Mouse (Mus musculus): ENCODE measurements at regions not wholly inside any gene's neighbourhood (a gene's known extent, or its start where the extent isn't known, plus 50 kb on each side); places are given as distances from the start of the nearest gene placed in this dataset.

GRCm38 (mm10) chr3:149112878-149113277 lies 122.5 kb upstream of the Adgrl2 start:
- TF ChIP-seq POLR2A (IDR thresholded peaks at IDR 0.05; ENCODE audit: insufficient read depth, low read length) (no peak), EP300 (IDR thresholded peaks at IDR 0.05; ENCODE audit: insufficient read depth, low read depth, low read length) (no peak), CTCF (IDR thresholded peaks at IDR 0.05; ENCODE audit: low read depth, low read length) (no peak)
- H3K27ac ChIP-seq (ENCODE audit: insufficient read depth, low read length) = no peak overlapping the region

GRCm38 (mm10) chr3:149111529-149112439 lies 121.4 kb upstream of the Adgrl2 start:
- Histone ChIP-seq H3K36me3 (ENCODE audit: control insufficient read depth, insufficient read depth, low read length, poor library complexity, severe bottlenecking) (no peaks in the 10 kb centered on the region), H3K9ac (ENCODE audit: low read depth, poor library complexity, severe bottlenecking) (no peak overlapping the region), H3K4me1 (ENCODE audit: control insufficient read depth, insufficient read depth, low read length) (peaks cover 12% of the 10 kb centered on the region), H3K9me3 (replicated peaks; ENCODE audit: control insufficient read depth, insufficient read depth, low read length, poor library complexity, severe bottlenecking) (no peaks in the 10 kb centered on the region), H3K4me3 (ENCODE audit: low read depth, low read length) (0 out of 2 replicates have a peak overlapping the region, but pooled peaks have one; percentile 23), H3K27me3 (ENCODE audit: control insufficient read depth, insufficient read depth, low read length, poor library complexity, severe bottlenecking) (no peaks in the 10 kb centered on the region), H3K27ac (ENCODE audit: insufficient read depth, low read length) (peak overlapping the region; percentile 41)
- TF ChIP-seq EP300 (IDR thresholded peaks at IDR 0.05; ENCODE audit: insufficient read depth, low read depth, low read length) = 0 out of 2 replicates have a peak, but pooled peaks have one; percentile 4
- no peak for TF ChIP-seq CTCF (IDR thresholded peaks at IDR 0.05; ENCODE audit: low read depth, low read length)

More at GRCm38 (mm10) chr3:149112878-149113277, 122.5 kb upstream of the Adgrl2 start:
- no peaks in the 10 kb centered on the region for H3K36me3 ChIP-seq (ENCODE audit: control insufficient read depth, insufficient read depth, low read length, poor library complexity, severe bottlenecking)
- no peak overlapping the region for H3K4me3 ChIP-seq (ENCODE audit: low read depth, low read length)
- H3K9me3 ChIP-seq (replicated peaks; ENCODE audit: control insufficient read depth, insufficient read depth, low read length, poor library complexity, severe bottlenecking) = no peaks in the 10 kb centered on the region
- no peak overlapping the region for H3K9ac ChIP-seq (ENCODE audit: low read depth, poor library complexity, severe bottlenecking)
- no peaks in the 10 kb centered on the region for H3K27me3 ChIP-seq (ENCODE audit: control insufficient read depth, insufficient read depth, low read length, poor library complexity, severe bottlenecking)
- H3K4me1 ChIP-seq (ENCODE audit: control insufficient read depth, insufficient read depth, low read length) = peaks cover 15% of the 10 kb centered on the region

GRCm38 (mm10) chr3:149110831-149111230 lies 120.5 kb upstream of the Adgrl2 start:
- Histone ChIP-seq H3K27me3 (ENCODE audit: control insufficient read depth, insufficient read depth, low read length, poor library complexity, severe bottlenecking) (no peaks in the 10 kb centered on the region), H3K36me3 (ENCODE audit: control insufficient read depth, insufficient read depth, low read length, poor library complexity, severe bottlenecking) (no peaks in the 10 kb centered on the region), H3K9me3 (replicated peaks; ENCODE audit: control insufficient read depth, insufficient read depth, low read length, poor library complexity, severe bottlenecking) (no peaks in the 10 kb centered on the region), H3K4me1 (ENCODE audit: control insufficient read depth, insufficient read depth, low read length) (peaks cover 12% of the 10 kb centered on the region), H3K9ac (ENCODE audit: low read depth, poor library complexity, severe bottlenecking) (no peak overlapping the region), H3K4me3 (ENCODE audit: low read depth, low read length) (no peak overlapping the region), H3K27ac (ENCODE audit: insufficient read depth, low read length) (no peak overlapping the region)
- TF ChIP-seq POLR2A (IDR thresholded peaks at IDR 0.05; ENCODE audit: insufficient read depth, low read length) = no peak
- no peak for TF ChIP-seq CTCF (IDR thresholded peaks at IDR 0.05; ENCODE audit: low read depth, low read length)
- TF ChIP-seq EP300 (IDR thresholded peaks at IDR 0.05; ENCODE audit: insufficient read depth, low read depth, low read length) = no peak

- no peaks in the 10 kb centered on the region; the same call in 1 of the 2 replicates for H3K27me3 ChIP-seq (ENCODE audit: control insufficient read depth, insufficient read depth, low read length, poor library complexity, severe bottlenecking)
- H3K9ac ChIP-seq (ENCODE audit: low read depth, poor library complexity, severe bottlenecking) = no peak overlapping the region
- H3K4me1 ChIP-seq (ENCODE audit: control insufficient read depth, insufficient read depth, low read length) = peaks cover 3% of the 10 kb centered on the region
- no peaks in the 10 kb centered on the region for H3K36me3 ChIP-seq (ENCODE audit: control insufficient read depth, insufficient read depth, low read length, poor library complexity, severe bottlenecking)
- TF ChIP-seq EP300 (IDR thresholded peaks at IDR 0.05; ENCODE audit: insufficient read depth, low read depth, low read length) = no peak
- H3K9me3 ChIP-seq (replicated peaks; ENCODE audit: control insufficient read depth, insufficient read depth, low read length, poor library complexity, severe bottlenecking) = no peaks in the 10 kb centered on the region
- H3K4me3 ChIP-seq (ENCODE audit: low read depth, low read length) = no peak overlapping the region
- H3K27ac ChIP-seq (ENCODE audit: insufficient read depth, low read length) = no peak overlapping the region
Measured at GRCm38 (mm10) chr3:149105709-149106450, 115.5 kb upstream of the Adgrl2 start.

- H3K4me1 ChIP-seq (ENCODE audit: control insufficient read depth, insufficient read depth, low read length) = peaks cover 3% of the 10 kb centered on the region
- no peak overlapping the region for H3K9ac ChIP-seq (ENCODE audit: low read depth, poor library complexity, severe bottlenecking)
- no peaks in the 10 kb centered on the region for H3K9me3 ChIP-seq (replicated peaks; ENCODE audit: control insufficient read depth, insufficient read depth, low read length, poor library complexity, severe bottlenecking)
- no peaks in the 10 kb centered on the region for H3K36me3 ChIP-seq (ENCODE audit: control insufficient read depth, insufficient read depth, low read length, poor library complexity, severe bottlenecking)
- no peaks in the 10 kb centered on the region; the same call in 1 of the 2 replicates for H3K27me3 ChIP-seq (ENCODE audit: control insufficient read depth, insufficient read depth, low read length, poor library complexity, severe bottlenecking)
- no peak overlapping the region for H3K27ac ChIP-seq (ENCODE audit: insufficient read depth, low read length)
- TF ChIP-seq CTCF (IDR thresholded peaks at IDR 0.05; ENCODE audit: low read depth, low read length) (no peak), POLR2A (IDR thresholded peaks at IDR 0.05; ENCODE audit: insufficient read depth, low read length) (no peak), EP300 (IDR thresholded peaks at IDR 0.05; ENCODE audit: insufficient read depth, low read depth, low read length) (no peak)
- no peak overlapping the region for H3K4me3 ChIP-seq (ENCODE audit: low read depth, low read length)
Measured at GRCm38 (mm10) chr3:149105181-149105580, 114.8 kb upstream of the Adgrl2 start.
